Mouse (Mus musculus): ENCODE measurements around the gene Slamf7.

GRCm38 (mm10) chr1:171631447-171631846, 21.4 kb downstream of the Slamf7 start:
- no peak for TF ChIP-seq POLR2A (IDR thresholded peaks at IDR 0.05; ENCODE audit: low read depth, low read length)
- no peak for TF ChIP-seq CTCF (IDR thresholded peaks at IDR 0.05; ENCODE audit: extremely low read depth, insufficient read length, insufficient replicate concordance, low read depth, low read length)
